Mouse (Mus musculus): ENCODE data around the gene S100z. TPM values are rescaled to one million over a fixed set of nuclear protein-coding genes. Genes with fewer than 3 reads are reported as not detected.

The S100z gene
- polyA plus RNA-seq, 1 experiment from 2014 or later: not detected

DNA sequence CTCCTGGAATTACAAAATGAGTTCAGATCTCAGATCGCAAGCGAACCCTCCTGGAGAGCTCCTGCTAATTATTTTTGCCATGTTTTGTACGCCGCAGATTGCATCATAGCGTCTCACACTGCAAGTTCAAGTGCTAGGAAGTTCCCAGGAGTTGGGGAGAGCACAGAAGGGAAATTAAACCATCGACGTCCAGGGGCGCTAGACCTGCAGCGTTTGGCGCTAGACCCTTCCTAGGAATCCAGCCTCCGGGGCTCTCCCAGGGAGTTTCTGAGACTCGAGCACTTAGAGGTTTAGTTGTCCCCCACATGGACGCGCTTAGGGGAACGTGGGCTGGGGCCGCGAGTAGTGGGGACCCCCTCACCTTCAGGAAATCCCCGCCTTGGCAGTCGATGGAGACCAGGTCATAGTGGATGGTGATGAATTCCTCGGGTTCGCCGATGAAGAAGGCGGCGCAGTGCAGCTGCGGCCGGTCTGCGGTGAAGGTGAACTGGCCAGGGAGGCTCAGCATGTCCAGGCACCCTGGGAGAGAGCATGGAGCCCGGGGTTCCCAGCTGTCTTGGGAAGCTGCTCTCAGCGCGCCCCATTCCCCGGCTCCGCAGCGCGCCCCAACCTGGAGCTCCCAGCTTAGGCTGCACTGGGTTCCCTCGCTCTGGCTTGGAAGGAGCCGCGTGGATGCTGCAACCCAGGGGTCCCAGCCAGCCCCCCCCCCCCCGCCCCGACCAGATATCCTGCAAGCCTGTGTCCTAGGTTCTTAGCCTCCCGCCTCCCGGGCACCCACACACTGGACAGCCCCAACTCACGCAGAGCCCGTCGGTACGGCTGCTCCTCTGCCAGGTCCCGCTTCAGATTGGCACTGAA is 34.9 kb downstream of the S100z start:
- Histone ChIP-seq H3K36me3 (no peaks in the 10 kb centered on the region), H3K4me2 (replicated peaks) (peak overlapping the region; percentile 88), H3K27ac (no peak overlapping the region), H3K4me1 (peaks cover 16% of the 10 kb centered on the region), H3K4me3 (peak overlapping the region; percentile 42), H3K27me3 (replicated peaks) (peaks cover 37% of the 10 kb centered on the region), H3K9ac (peak overlapping the region; percentile 52), H3K9me3 (no peaks in the 10 kb centered on the region)
- peak; percentile 61; the same call in 1 of the 2 replicates for ATAC-seq (ENCODE audit: low FRiP score, low read depth)
- WGBS: 2% methylated on average over 45 of the region's 46 CpGs

DNA sequence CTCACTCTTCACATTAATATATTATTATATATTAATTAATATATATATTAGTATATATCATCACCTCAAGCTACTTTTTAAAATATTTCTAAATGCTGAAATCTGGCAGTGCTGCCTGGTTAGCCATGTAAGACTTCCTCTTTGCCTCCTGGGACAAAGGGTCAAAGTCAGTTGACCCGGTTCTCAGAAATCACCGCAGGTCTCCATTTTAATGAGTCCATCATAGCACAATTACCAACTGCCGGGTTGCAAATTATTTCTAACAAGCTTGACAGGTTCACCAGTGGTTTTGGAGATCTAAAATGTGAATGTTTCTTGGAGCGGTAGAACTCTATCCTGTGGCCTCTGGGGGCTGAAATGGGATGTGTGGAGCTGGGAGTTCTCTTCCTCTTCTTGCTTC is 35.6 kb downstream of the S100z start:
- Histone ChIP-seq H3K9ac (no peak overlapping the region), H3K4me3 (no peak overlapping the region), H3K36me3 (no peaks in the 10 kb centered on the region), H3K27ac (no peak overlapping the region), H3K4me1 (peaks cover 16% of the 10 kb centered on the region), H3K27me3 (replicated peaks) (peaks cover 37% of the 10 kb centered on the region), H3K9me3 (no peaks in the 10 kb centered on the region), H3K4me2 (replicated peaks) (peak overlapping the region; percentile 88)
- 23% methylated on average over 4 of the region's 4 CpGs for WGBS
- ATAC-seq (ENCODE audit: low FRiP score, low read depth): no peak

DNA sequence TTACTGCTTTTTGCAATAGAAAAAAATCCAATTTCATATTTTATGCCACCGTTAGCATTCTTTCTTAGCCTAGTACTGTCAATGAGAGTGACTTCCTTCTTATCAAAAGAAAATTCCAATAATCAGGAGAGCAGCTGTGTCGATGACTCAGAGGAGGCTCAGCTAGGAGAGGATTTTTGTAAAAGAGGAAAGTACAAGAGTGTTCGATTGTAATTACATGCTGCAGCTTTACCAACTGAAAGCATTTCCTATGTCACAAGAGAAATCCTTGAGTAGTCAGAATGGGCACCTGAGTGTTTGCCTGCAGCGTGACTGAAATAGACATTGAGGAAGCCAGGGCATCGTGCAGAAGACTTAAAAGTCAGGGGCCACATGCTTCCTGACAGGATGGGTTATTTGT is 39.0 kb downstream of the S100z start:
- Histone ChIP-seq H3K4me1 (peaks cover 16% of the 10 kb centered on the region), H3K36me3 (no peaks in the 10 kb centered on the region), H3K27ac (no peak overlapping the region), H3K9me3 (no peaks in the 10 kb centered on the region), H3K4me2 (replicated peaks) (no peak overlapping the region), H3K4me3 (no peak overlapping the region), H3K9ac (no peak overlapping the region), H3K27me3 (replicated peaks) (peaks cover 28% of the 10 kb centered on the region)
- WGBS: 83% methylated on average over 5 of the region's 5 CpGs
- no peak for ATAC-seq (ENCODE audit: low FRiP score, low read depth)

DNA sequence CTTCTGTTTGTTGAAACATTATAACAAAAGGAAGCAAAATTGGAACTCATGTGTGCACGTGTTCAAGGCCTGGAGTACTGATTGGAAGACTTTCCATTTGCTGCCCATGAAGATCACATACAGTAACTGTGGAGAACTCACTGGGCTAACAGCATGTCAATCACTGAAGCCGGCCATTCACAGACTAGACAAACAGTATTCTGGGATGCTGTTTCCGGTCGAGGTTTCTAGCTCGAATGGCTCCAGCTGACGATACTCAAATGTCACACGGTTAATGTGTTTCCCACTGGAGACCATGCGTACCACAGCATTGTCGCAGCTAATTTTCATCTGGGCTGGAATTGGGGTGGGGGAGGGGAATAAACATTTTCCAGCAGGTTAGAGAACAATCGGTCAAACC is 46.8 kb downstream of the S100z start:
- no peak overlapping the region for H3K27ac ChIP-seq
- 82% methylated on average over 10 of the region's 10 CpGs for WGBS

DNA sequence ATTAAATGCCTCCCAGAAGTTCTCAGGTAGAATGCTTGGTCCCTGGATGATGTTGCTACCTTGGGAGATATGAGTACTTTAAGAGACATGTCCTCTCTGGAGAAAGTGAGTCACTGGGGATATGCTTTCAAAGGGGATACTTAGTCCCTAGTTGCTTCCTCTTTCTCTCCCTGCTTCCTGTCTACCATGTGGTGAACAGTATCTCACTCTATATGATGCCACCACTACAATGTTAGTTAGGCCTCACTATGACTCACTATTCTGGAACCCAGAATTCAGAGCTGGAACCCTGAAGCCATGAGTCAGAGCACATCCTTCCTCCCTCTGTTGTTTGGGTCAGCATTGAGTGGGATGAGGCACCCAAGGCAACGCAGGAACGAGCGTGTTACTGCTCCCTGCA is 51.0 kb downstream of the S100z start:
- Histone ChIP-seq H3K27me3 (replicated peaks) (no peaks in the 10 kb centered on the region), H3K36me3 (no peaks in the 10 kb centered on the region), H3K4me2 (replicated peaks) (no peak overlapping the region), H3K4me3 (no peak overlapping the region), H3K4me1 (no peaks in the 10 kb centered on the region), H3K9ac (no peak overlapping the region), H3K27ac (no peak overlapping the region), H3K9me3 (no peaks in the 10 kb centered on the region)
- ATAC-seq (ENCODE audit: low FRiP score, low read depth): no peak
- 96% methylated on average over 3 of the region's 3 CpGs for WGBS

More for the DNA sequence above, 46.8 kb downstream of the S100z start:
- Histone ChIP-seq H3K9me3 (no peaks in the 10 kb centered on the region), H3K4me2 (replicated peaks) (no peak overlapping the region), H3K27me3 (replicated peaks) (no peaks in the 10 kb centered on the region), H3K4me3 (no peak overlapping the region), H3K36me3 (no peaks in the 10 kb centered on the region), H3K4me1 (no peaks in the 10 kb centered on the region), H3K9ac (no peak overlapping the region)
- no peak for ATAC-seq (ENCODE audit: low FRiP score, low read depth)

Other genes starting within 250 kb of the S100z start
- gene Pde8b, start 228.4 kb downstream of the S100z start, polyA plus RNA-seq (2016; fragmentation: Nextera tagmentation; extraction: Ambion mirVana): 5.3 and 5.4 TPM in 2 replicates
- gene Zbed3, start 155.1 kb downstream of the S100z start, polyA plus RNA-seq (2016; fragmentation: Nextera tagmentation; extraction: Ambion mirVana): 53.3 and 59.3 TPM in 2 replicates
- 50.5 and 54.0 TPM in 2 replicates for gene Aggf1, start 103.4 kb downstream of the S100z start, polyA plus RNA-seq (2016; fragmentation: Nextera tagmentation; extraction: Ambion mirVana)
- gene Crhbp, start 33.8 kb downstream of the S100z start, polyA plus RNA-seq (2016; fragmentation: Nextera tagmentation; extraction: Ambion mirVana): 2.9 and 4.4 TPM in 2 replicates
- gene F2rl1, start 46.5 kb upstream of the S100z start, polyA plus RNA-seq (2016; fragmentation: Nextera tagmentation; extraction: Ambion mirVana): 0.11 TPM in 1 of 2 replicates, not detected in the other
- gene F2r, start 139.8 kb upstream of the S100z start, polyA plus RNA-seq (2016; fragmentation: Nextera tagmentation; extraction: Ambion mirVana): 109 and 118 TPM in 2 replicates
- 1.1 and 1.7 TPM in 2 replicates for gene F2rl2, start 218.1 kb upstream of the S100z start, polyA plus RNA-seq (2016; fragmentation: Nextera tagmentation; extraction: Ambion mirVana)

Measured in neural tube, embryonic 12.5 days (tissue).